Mouse (Mus musculus) left cerebral cortex, adult 8-10 months (tissue): ENCODE results near the gene Prom1. TPM values are rescaled to one million over a fixed set of nuclear protein-coding genes. Genes with fewer than 3 reads are reported as not detected.
A peak's percentile ranks its signal among the peaks of the same experiment; 100 is the strongest.

Experiments
- DNase-seq, 2 experiments: peaks; one replicate each; pipeline ENCODE4 v3.0.0; 2022; ENCODE audit warnings: low spot score in 2 of 2
- total RNA-seq, 4 experiments: library from RNA; stranded (reverse); gene quantifications; 2 replicates each; pipeline ENCODE4 v1.2.4; 2022

The Prom1 gene
- total RNA-seq, 4 experiments from 2014 or later, result 13.0 to 21.6 (median 17.1) TPM

- no peak for DNase-seq
Measured at GRCm38 (mm10) chr5:44081108-44081507, 20.7 kb downstream of the Prom1 start.

GRCm38 (mm10) chr5:44080276-44081054 lies 21.4 kb downstream of the Prom1 start:
- DNase-seq, result no peak

DNA sequence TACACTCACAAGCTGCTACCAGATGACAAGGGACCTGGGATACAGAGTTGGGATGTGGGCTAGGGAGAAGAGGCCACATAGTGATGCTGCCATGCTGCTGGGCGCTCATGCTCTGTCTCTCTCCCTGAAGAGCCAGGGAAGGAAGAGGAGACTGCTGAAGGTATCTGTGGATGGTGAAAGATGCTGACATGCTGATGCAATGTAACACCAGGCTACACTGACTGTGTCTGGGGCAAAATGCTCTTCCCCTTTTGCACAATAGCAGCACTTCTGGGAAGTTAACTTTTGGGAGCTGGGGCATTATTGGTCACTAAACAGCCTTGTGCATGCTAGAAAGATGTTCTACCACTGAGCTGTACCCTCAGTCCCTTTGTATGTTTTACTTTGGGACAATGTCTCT lies 26.4 kb downstream of the Prom1 start:
- no peak for DNase-seq

DNA sequence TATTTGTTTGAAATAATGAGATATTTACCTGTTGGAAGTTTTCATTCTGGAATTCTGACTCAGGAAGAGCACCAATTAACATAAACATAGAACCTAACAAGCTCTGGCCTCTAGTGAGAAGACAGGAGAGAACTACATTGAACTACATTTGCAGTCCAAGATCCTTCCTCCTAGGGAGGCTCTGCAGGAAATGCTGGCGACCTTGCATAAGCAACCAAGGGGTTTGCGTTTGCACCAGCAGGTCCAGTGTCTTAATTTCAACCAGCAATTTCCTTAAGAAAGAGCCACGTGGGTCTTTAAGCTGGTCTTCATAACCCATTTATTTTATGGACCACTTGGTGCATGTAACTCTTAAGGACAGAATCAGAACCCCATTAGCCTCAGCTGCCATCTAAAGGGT lies 28.2 kb downstream of the Prom1 start:
- DNase-seq, result no peak

DNA sequence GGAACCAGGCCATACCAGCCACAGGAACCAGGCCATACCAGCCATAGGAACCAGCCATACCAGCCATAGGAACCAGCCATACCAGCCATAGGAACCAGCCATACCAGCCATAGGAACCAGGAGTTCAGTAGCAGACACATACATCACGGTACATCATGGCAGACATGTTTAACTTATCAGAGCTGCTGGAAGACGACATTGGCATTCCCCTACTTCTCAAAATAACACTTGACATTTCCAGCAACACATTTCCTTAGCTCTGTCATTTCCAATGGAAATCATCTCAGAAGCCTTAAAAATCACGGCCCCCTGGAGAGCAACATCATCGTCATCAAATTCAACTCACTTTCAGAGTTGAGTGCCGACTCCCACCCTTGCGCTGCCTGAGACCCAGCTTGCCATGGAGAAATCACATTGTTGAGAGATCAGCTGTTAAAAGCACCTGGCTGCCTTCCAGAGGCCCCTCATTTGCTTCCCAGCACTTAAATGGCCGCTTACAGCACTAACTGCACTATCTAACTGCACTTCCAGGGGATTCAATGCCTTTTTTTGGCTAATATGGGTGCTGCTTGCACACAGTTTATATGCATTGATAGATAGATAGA lies 31.2 kb downstream of the Prom1 start:
- DNase-seq, result no peak

- no peak for DNase-seq
Measured at GRCm38 (mm10) chr5:44058258-44058657, 43.6 kb downstream of the Prom1 start.

GRCm38 (mm10) chr5:44050213-44050612 lies 51.6 kb downstream of the Prom1 start:
- DNase-seq, result no peak

- DNase-seq, result no peak
Measured at GRCm38 (mm10) chr5:44049395-44049976, 52.3 kb downstream of the Prom1 start.

GRCm38 (mm10) chr5:44048568-44049363 lies 53.1 kb downstream of the Prom1 start:
- DNase-seq, result no peak

GRCm38 (mm10) chr5:44041725-44042124 lies 60.1 kb downstream of the Prom1 start:
- no peak for DNase-seq

GRCm38 (mm10) chr5:44041056-44041455 lies 60.8 kb downstream of the Prom1 start:
- no peak for DNase-seq

DNA sequence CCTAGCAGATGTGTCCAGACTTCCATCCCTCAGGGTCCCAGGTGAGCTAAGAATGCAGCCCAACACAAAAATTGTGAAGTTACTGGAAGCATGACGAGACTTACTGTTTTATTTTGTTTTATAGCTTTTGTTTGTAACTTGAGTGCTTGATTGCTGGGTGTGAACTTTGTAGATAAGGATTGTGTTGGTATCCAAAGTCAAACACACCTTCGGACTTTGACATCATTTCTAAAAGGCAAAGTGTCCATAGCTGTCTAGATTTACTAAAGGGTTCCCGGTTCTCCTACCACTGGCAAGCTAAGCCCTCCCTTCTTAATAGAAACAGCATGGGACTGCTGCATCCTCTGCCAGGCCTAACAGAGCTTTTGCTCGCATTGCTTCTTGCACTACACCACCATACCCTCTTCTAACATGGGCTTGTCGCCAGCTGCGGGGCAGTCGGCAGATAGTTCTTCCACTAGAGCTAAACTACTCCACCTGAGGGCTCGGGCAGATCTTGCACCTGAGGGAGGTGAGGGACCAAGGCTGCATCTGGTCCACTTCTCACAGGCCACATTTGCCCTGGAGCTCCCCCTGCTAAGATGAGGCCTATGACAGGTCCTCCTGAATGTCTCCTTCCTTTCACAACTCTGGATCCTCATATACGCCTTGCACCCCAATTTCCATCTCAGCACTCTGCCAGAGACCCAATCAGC lies 103.4 kb downstream of the Prom1 start:
- no peak for DNase-seq

- no peak for DNase-seq
Measured at GRCm38 (mm10) chr5:43997626-43998025, 104.2 kb downstream of the Prom1 start.

DNA sequence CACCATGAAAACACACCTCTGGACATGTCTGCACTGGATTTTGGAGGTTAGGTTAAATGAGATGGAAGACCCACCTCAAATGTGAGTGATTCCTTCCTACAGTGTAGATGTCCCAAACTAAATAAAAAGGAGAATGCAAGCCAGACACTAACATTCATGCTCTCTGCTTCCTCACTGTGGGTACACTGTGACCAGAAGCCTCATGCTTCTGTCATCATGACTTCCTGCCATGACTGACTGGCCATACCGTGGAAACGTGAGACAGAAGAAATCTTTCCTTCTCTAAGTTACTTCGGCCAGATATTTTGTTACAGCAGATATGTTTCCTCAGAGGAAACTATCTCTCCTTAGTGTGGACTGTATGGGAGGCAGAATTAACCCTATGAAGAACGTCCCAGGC lies 105.7 kb downstream of the Prom1 start:
- no peak for DNase-seq

GRCm38 (mm10) chr5:43994981-43995380 lies 106.9 kb downstream of the Prom1 start:
- DNase-seq, result no peak

DNA sequence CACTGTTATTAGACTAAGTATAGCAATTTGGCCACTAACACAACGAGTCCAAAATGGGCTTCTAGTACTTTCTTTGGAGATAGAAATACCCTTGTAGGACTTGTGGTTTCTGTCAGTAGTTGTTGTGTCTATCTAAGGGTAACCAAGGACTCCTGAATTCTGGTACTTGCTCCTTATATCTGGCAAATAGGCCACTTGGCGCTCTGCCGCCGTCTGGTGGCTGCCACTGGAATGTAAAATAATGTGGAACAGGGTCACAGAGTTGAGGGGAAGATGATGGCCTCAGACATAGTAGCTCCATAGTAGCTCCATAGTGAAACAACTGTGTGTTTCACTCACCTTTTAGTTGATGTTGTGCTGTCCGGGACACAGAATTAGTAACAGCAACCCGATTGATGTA lies 111.5 kb downstream of the Prom1 start:
- peak in 1 of 2 experiments; percentile 46 for DNase-seq

DNA sequence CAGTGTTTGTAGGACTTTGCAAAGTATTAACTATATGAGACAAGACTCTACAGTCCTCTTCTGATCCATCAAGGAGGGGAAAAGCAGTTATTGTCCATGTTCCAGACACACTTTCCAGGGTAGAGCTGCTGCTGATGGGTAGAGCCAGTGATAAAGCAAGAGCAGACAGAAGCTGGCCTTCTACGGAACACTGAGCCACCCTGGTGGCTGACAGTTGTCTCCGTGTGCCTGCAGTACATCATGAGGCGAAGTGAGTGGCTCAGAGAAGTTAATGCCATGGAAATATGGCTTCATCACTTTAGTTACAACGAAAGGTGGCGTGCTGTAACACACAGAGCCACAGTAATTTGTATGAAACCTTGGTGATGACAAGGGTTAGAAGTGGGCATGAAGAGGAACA lies 112.8 kb downstream of the Prom1 start:
- DNase-seq, result no peak

DNA sequence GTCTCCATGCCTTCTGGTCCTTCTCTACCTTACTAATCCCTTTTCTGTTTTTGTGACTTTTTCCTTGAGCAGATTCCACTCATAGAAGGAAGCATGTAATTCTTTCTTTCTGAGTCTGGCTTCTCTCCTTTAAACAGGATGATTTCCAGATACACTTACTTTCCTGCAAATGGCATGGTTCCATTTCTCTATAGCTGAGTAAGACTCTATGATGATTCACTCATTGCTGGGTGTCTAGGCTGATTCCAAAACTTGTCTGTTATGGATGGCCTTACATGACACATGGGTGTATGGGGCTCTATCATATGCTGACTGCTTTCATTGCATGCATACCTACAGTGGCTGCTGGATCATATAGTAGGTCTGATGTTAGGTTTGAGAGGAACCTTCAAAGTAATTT lies 115.6 kb downstream of the Prom1 start:
- DNase-seq, result no peak

GRCm38 (mm10) chr5:43982896-43983295 lies 118.9 kb downstream of the Prom1 start:
- DNase-seq, result no peak

GRCm38 (mm10) chr5:43981620-43982019 lies 120.2 kb downstream of the Prom1 start, which contains the start of gene Fgfbp1:
Fgfbp1 (minus strand) TSS chr5:43981779.
- no peak for DNase-seq

- DNase-seq, result no peak
Measured at GRCm38 (mm10) chr5:43980397-43980796, 121.4 kb downstream of the Prom1 start.
